Mouse (Mus musculus) spleen, embryonic (tissue): ENCODE results near the gene Fbxo6.

Experiments used
- CTCF ChIA-PET: fragments of 350-600 bp; sonication (Branson Sonifier 250); formaldehyde crosslinking; loops from one replicate; lab custom pipeline; 2022; lab: Charles Lee

Gene Fbxo6

GRCm38 (mm10) chr4:148164002-148164439 lies 12.1 kb upstream of the Fbxo6 start:
- CTCF ChIA-PET = interaction anchor here (1.1 to 4.5 kb wide), 3 partner anchors 45 to 49 kb away, joined by 3 to 19 read pairs (median 4); no protein-coding TSS in a partner anchor

GRCm38 (mm10) chr4:148160436-148161390 lies 8.8 kb upstream of the Fbxo6 start, which contains the start of the genes Fbxo44 and Fbxo2:
Gene Fbxo44 (minus strand): TSS chr4:148160482.
Gene Fbxo2 (plus strand): TSS chr4:148160621.
- CTCF ChIA-PET = interaction anchor here (0.7 to 1.0 kb wide), 3 partner anchors 16 to 48 kb away, joined by 3 to 5 read pairs (median 3); no protein-coding TSS in a partner anchor

GRCm38 (mm10) chr4:148159544-148160435 lies 7.8 kb upstream of the Fbxo6 start:
- CTCF ChIA-PET = interaction anchor here (0.7 to 1.0 kb wide), 3 partner anchors 15 to 47 kb away, joined by 3 to 5 read pairs (median 3); no protein-coding TSS in a partner anchor

- CTCF ChIA-PET = interaction anchor here (0.6 kb wide), 1 partner anchor 22 kb away, joined by 3 read pairs; no protein-coding TSS in a partner anchor
These were observed 6.8 kb upstream of the Fbxo6 start for GRCm38 (mm10) chr4:148158436-148159348.

GRCm38 (mm10) chr4:148154982-148155381 lies 3.0 kb upstream of the Fbxo6 start:
- CTCF ChIA-PET = interaction anchor here (1.4 kb wide), 1 partner anchor 40 kb away, joined by 7 read pairs; no protein-coding TSS in a partner anchor

GRCm38 (mm10) chr4:148154006-148154405 lies 2.1 kb upstream of the Fbxo6 start:
- CTCF ChIA-PET = interaction anchor here (1.4 kb wide), 1 partner anchor 39 kb away, joined by 7 read pairs; no protein-coding TSS in a partner anchor

- CTCF ChIA-PET = no interaction called here
These were observed 607 bp upstream of the Fbxo6 start for GRCm38 (mm10) chr4:148152547-148152946.

GRCm38 (mm10) chr4:148150953-148151266 lies 1.0 kb downstream of the Fbxo6 start:
- CTCF ChIA-PET = no interaction called here

GRCm38 (mm10) chr4:148150242-148150641 lies 1.7 kb downstream of the Fbxo6 start:
- CTCF ChIA-PET = no interaction called here

- CTCF ChIA-PET = interaction anchor here (1.7 kb wide), 1 partner anchor 33 kb away, joined by 4 read pairs; no protein-coding TSS in a partner anchor
These were observed 2.4 kb downstream of the Fbxo6 start for GRCm38 (mm10) chr4:148149540-148149939.

- CTCF ChIA-PET = interaction anchor here (1.7 kb wide), 1 partner anchor 31 kb away, joined by 4 read pairs; no protein-coding TSS in a partner anchor
These were observed 4.2 kb downstream of the Fbxo6 start for GRCm38 (mm10) chr4:148147714-148148113.

GRCm38 (mm10) chr4:148143721-148144120 lies 8.2 kb downstream of the Fbxo6 start:
- CTCF ChIA-PET = no interaction called here

- CTCF ChIA-PET = interaction anchor here (0.8 to 1.6 kb wide), 3 partner anchors 11 to 25 kb away, joined by 4 to 5 read pairs (median 4); partner anchors contain the start of genes Fbxo2, Fbxo44 and Fbxo6
These were observed 11.6 kb downstream of the Fbxo6 start for GRCm38 (mm10) chr4:148140098-148141011.

- CTCF ChIA-PET = interaction anchor here (0.9 to 1.6 kb wide), 2 partner anchors 12 to 21 kb away, joined by 4 to 5 read pairs; partner anchors contain the start of genes Fbxo2, Fbxo44 and Fbxo6
These were observed 12.2 kb downstream of the Fbxo6 start for GRCm38 (mm10) chr4:148139767-148140097.

- CTCF ChIA-PET = no interaction called here
These were observed 14.4 kb downstream of the Fbxo6 start for GRCm38 (mm10) chr4:148137503-148137902.

- CTCF ChIA-PET = no interaction called here
These were observed 17.0 kb downstream of the Fbxo6 start for GRCm38 (mm10) chr4:148134988-148135387.

- CTCF ChIA-PET = no interaction called here
These were observed 20.4 kb downstream of the Fbxo6 start for GRCm38 (mm10) chr4:148131497-148132081.

- CTCF ChIA-PET = no interaction called here
These were observed 21.2 kb downstream of the Fbxo6 start, which contains the start of gene Draxin for GRCm38 (mm10) chr4:148130561-148131413. Gene Draxin (minus strand): TSS chr4:148130698.
